Mouse (Mus musculus) kidney, postnatal 0 days (tissue): ENCODE measurements around the gene Tada2a. TPM values are rescaled to one million over a fixed set of nuclear protein-coding genes. Genes with fewer than 3 reads are reported as not detected.

Experiments
- ATAC-seq: fragments of 200-750 bp; cut with Nextera tagmentation; replicated peaks from 2 replicates; pipeline ENCODE4 v1.8.0; 2017; ENCODE audit warnings: low read depth, moderate number of reproducible peaks, moderate TSS enrichment, moderate library complexity; ENCODE audit not compliant: low FRiP score
- DNase-seq: peaks from one replicate; pipeline ENCODE4 v3.0.0-alpha.2; 2016; ENCODE audit warnings: low spot score
- H3K27ac ChIP-seq: fragments of 300-500 bp; sonication (generic); 2 replicates; pipeline ENCODE4 v1.5.1; 2014; ENCODE audit warnings: mild to moderate bottlenecking
- H3K27me3 ChIP-seq: fragments of 300-500 bp; sonication (generic); 2 replicates; pipeline ENCODE4 v1.6.1; 2014; ENCODE audit warnings: low read length, mixed read lengths; ENCODE audit not compliant: insufficient read depth
- H3K36me3 ChIP-seq: fragments of 300-500 bp; sonication (generic); 2 replicates; pipeline ENCODE4 v1.6.1; 2014; ENCODE audit warnings: low read length, mixed read lengths; ENCODE audit not compliant: insufficient read depth
- H3K4me1 ChIP-seq: fragments of 300-500 bp; sonication (generic); replicated peaks from 2 replicates; pipeline ENCODE4 v1.6.1; 2014; ENCODE audit warnings: antibody characterized with exemption, low read length, mixed read lengths; ENCODE audit not compliant: insufficient read depth
- H3K4me2 ChIP-seq: fragments of 300-500 bp; sonication (generic); 2 replicates; pipeline ENCODE4 v1.6.1; 2014; ENCODE audit warnings: mild to moderate bottlenecking, low read length, moderate library complexity, mixed read lengths
- H3K4me3 ChIP-seq: fragments of 300-500 bp; sonication (generic); replicated peaks from 2 replicates; pipeline ENCODE4 v1.5.1; 2014; ENCODE audit warnings: low read depth, low read length
- H3K9ac ChIP-seq: fragments of 300-500 bp; sonication (generic); 2 replicates; pipeline ENCODE4 v1.6.1; 2014; ENCODE audit warnings: low read depth, low read length
- H3K9me3 ChIP-seq: fragments of 300-500 bp; sonication (generic); replicated peaks from 2 replicates; pipeline ENCODE4 v1.6.1; 2016; ENCODE audit warnings: low read length, inconsistent platforms, mixed read lengths
- CTCF ChIP-seq: IDR thresholded peaks from 2 replicates; pipeline ENCODE4 v1.5.1; 2016; ENCODE audit warnings: antibody characterized with exemption, low read depth, mild to moderate bottlenecking, moderate library complexity
- WGBS: fragments of 180-500 bp; shearing (Covaris S2); extraction: QIAGEN DNeasy Blood & Tissue Kit; methylation state at CpG from one replicate; pipeline ENCODE4 v1.1.7; 2014; 5-methylcytosine and 5-hydroxymethylcytosine counted together
- polyA plus RNA-seq: library from polyadenylated mRNA; unstranded; fragments of >200 nt; fragmentation: Nextera tagmentation; extraction: Ambion mirVana; gene quantifications from 2 replicates; pipeline ENCODE4 v1.2.1, GENCODE M21; 2015

Tada2a gene
- polyA plus RNA-seq, 1 experiment from 2014 or later: 23.3 TPM

GRCm38 (mm10) chr11:84061881-84062280 lies 67.5 kb downstream of the Tada2a start:
- Histone ChIP-seq H3K4me3 (no peak overlapping the region), H3K27me3 (no peaks in the 10 kb centered on the region), H3K4me2 (no peak overlapping the region), H3K9me3 (no peaks in the 10 kb centered on the region), H3K4me1 (peaks cover 1% of the 10 kb centered on the region; the same call in 1 of the 2 replicates), H3K27ac (no peak overlapping the region), H3K36me3 (no peaks in the 10 kb centered on the region), H3K9ac (no peak overlapping the region)
- no peak for ATAC-seq
- no peak for DNase-seq
- WGBS: 82% methylated on average over 2 of the region's 2 CpGs
- TF ChIP-seq CTCF: no peak

- no peak overlapping the region for H3K9ac ChIP-seq
- ATAC-seq (no peak), DNase-seq (peak; percentile 41)
- TF ChIP-seq CTCF: no peak
- 34% methylated on average over 6 of the region's 6 CpGs for WGBS
- no peaks in the 10 kb centered on the region for H3K36me3 ChIP-seq
- no peaks in the 10 kb centered on the region for H3K27me3 ChIP-seq
- no peaks in the 10 kb centered on the region; the same call in 1 of the 2 replicates for H3K4me1 ChIP-seq
- no peak overlapping the region for H3K4me3 ChIP-seq
- H3K27ac ChIP-seq: no peak overlapping the region
- no peak overlapping the region for H3K4me2 ChIP-seq
- H3K9me3 ChIP-seq: no peaks in the 10 kb centered on the region
Observed at GRCm38 (mm10) chr11:84060635-84061034, 68.8 kb downstream of the Tada2a start.

- TF ChIP-seq CTCF: no peak
- DNase-seq (no peak), ATAC-seq (no peak)
- no peaks in the 10 kb centered on the region for H3K27me3 ChIP-seq
- 94% methylated on average over 2 of the region's 2 CpGs for WGBS
- no peak overlapping the region for H3K4me3 ChIP-seq
- H3K9me3 ChIP-seq: no peaks in the 10 kb centered on the region
- no peak overlapping the region for H3K4me2 ChIP-seq
- H3K9ac ChIP-seq: no peak overlapping the region
- no peak overlapping the region for H3K27ac ChIP-seq
- no peaks in the 10 kb centered on the region; the same call in 1 of the 2 replicates for H3K4me1 ChIP-seq
- H3K36me3 ChIP-seq: no peaks in the 10 kb centered on the region
Observed at GRCm38 (mm10) chr11:84059784-84060183, 69.6 kb downstream of the Tada2a start.

- H3K9me3 ChIP-seq: no peaks in the 10 kb centered on the region
- ATAC-seq (no peak), DNase-seq (no peak)
- H3K9ac ChIP-seq: no peak overlapping the region
- H3K36me3 ChIP-seq: no peaks in the 10 kb centered on the region
- no peak overlapping the region for H3K27ac ChIP-seq
- H3K4me2 ChIP-seq: no peak overlapping the region
- WGBS: 63% methylated on average over 2 of the region's 2 CpGs
- no peaks in the 10 kb centered on the region for H3K27me3 ChIP-seq
- no peak for TF ChIP-seq CTCF
- no peaks in the 10 kb centered on the region for H3K4me1 ChIP-seq
- no peak overlapping the region for H3K4me3 ChIP-seq
Observed at GRCm38 (mm10) chr11:84057418-84057817, 72.0 kb downstream of the Tada2a start.

GRCm38 (mm10) chr11:84053524-84054163 lies 75.8 kb downstream of the Tada2a start:
- no peak for DNase-seq
- Histone ChIP-seq H3K27ac (no peak overlapping the region), H3K27me3 (no peaks in the 10 kb centered on the region), H3K4me3 (no peak overlapping the region), H3K4me1 (no peaks in the 10 kb centered on the region), H3K36me3 (no peaks in the 10 kb centered on the region), H3K4me2 (no peak overlapping the region), H3K9ac (no peak overlapping the region), H3K9me3 (no peaks in the 10 kb centered on the region)
- 78% methylated on average over 10 of the region's 10 CpGs for WGBS
- TF ChIP-seq CTCF: no peak
- ATAC-seq: no peak

GRCm38 (mm10) chr11:84053055-84053454 lies 76.3 kb downstream of the Tada2a start:
- ATAC-seq: no peak
- Histone ChIP-seq H3K27me3 (no peaks in the 10 kb centered on the region), H3K4me3 (no peak overlapping the region), H3K27ac (no peak overlapping the region), H3K4me2 (no peak overlapping the region), H3K4me1 (no peaks in the 10 kb centered on the region), H3K9me3 (no peaks in the 10 kb centered on the region), H3K36me3 (no peaks in the 10 kb centered on the region), H3K9ac (no peak overlapping the region)
- no peak for DNase-seq
- 91% methylated on average over 7 of the region's 7 CpGs for whole genome bisulfite sequencing
- no peak for TF ChIP-seq CTCF

- no peak for DNase-seq
- no peak overlapping the region for H3K27ac ChIP-seq
- 0 out of 2 replicates have a peak, but pooled peaks cover 3% of the 10 kb centered on the region for H3K36me3 ChIP-seq
- H3K4me3 ChIP-seq: no peak overlapping the region
- H3K9me3 ChIP-seq: no peaks in the 10 kb centered on the region
- H3K4me1 ChIP-seq: no peaks in the 10 kb centered on the region
- no peak overlapping the region for H3K9ac ChIP-seq
- no peaks in the 10 kb centered on the region for H3K27me3 ChIP-seq
- no peak for ATAC-seq
- no peak for TF ChIP-seq CTCF
- 66% methylated on average over 10 of the region's 10 CpGs for WGBS
- no peak overlapping the region for H3K4me2 ChIP-seq
Observed at GRCm38 (mm10) chr11:84048411-84048810, 81.0 kb downstream of the Tada2a start.
